29 mouse cellular contexts compared by ENCODE assay signal in genomic region chr11:120021367-120021766, GRCm38 (mm10). TPM values are rescaled to one million over a fixed set of nuclear protein-coding genes. Genes with fewer than 3 reads are reported as not detected.
DNase-seq lines count a peak whose midpoint lies in the region; ATAC-seq and TF ChIP-seq lines count a peak whose summit lies in the region.
"Had no signal": no experiment of that assay in that cellular context is flagged by ENCODE, and none has a peak within 500 bp of the region (broad histone marks: within the 10 kb centered on the region; RNA-seq: fewer than 3 reads in every experiment).

No protein-coding gene starts in this region.

- WGBS in hindbrain, embryonic 10.5 days, result 92% methylated on average over 16 of the region's 16 CpGs
- 84% methylated on average over 16 of the region's 16 CpGs for WGBS in hindbrain, postnatal 0 days

- H3K4me2 ChIP-seq in hindbrain, postnatal 0 days (ENCODE audit: low read depth, low read length), result no peak overlapping the region
- H3K4me2 ChIP-seq: embryonic facial prominence, embryonic 13.5 days; forebrain, embryonic 13.5 days; heart, embryonic 12.5 days; heart, embryonic 15.5 days; hindbrain, embryonic 12.5 days; hindbrain, embryonic 15.5 days; intestine, embryonic 15.5 days had no signal

- H3K9ac ChIP-seq in hindbrain, postnatal 0 days (replicated peaks; ENCODE audit: low read length), result no peak overlapping the region
- H3K9ac ChIP-seq: forebrain, embryonic 13.5 days; forebrain, postnatal 0 days; heart, embryonic 12.5 days; heart, embryonic 15.5 days; hindbrain, embryonic 12.5 days; hindbrain, embryonic 15.5 days; intestine, embryonic 15.5 days had no signal

- no peak overlapping the region for H3K4me3 ChIP-seq in hindbrain, embryonic 10.5 days
- no peak overlapping the region for H3K4me3 ChIP-seq in hindbrain, postnatal 0 days (ENCODE audit: low read length)
- H3K4me3 ChIP-seq: embryonic facial prominence, embryonic 10.5 days; embryonic facial prominence, embryonic 13.5 days; erythroblast, embryonic 14.5 days; forebrain, embryonic 13.5 days; gastrocnemius, adult 2 months; heart, embryonic 12.5 days; heart, embryonic 15.5 days; hindbrain, embryonic 12.5 days; hindbrain, embryonic 15.5 days; intestine, embryonic 15.5 days had no signal

- H3K27me3 ChIP-seq in hindbrain, embryonic 10.5 days (ENCODE audit: insufficient read depth, poor library complexity, severe bottlenecking), result peaks cover 10% of the 10 kb centered on the region; the same call in 1 of the 2 replicates
- H3K27me3 ChIP-seq in hindbrain, postnatal 0 days (ENCODE audit: insufficient read depth, low read length), result no peaks in the 10 kb centered on the region
- H3K27me3 ChIP-seq: embryonic facial prominence, embryonic 13.5 days; forebrain, embryonic 13.5 days; heart, embryonic 12.5 days; heart, embryonic 15.5 days; hindbrain, embryonic 12.5 days; hindbrain, embryonic 15.5 days; intestine, embryonic 15.5 days had no signal

- H3K27ac ChIP-seq in hindbrain, embryonic 10.5 days, result peak overlapping the region; percentile 79
- no peak overlapping the region for H3K27ac ChIP-seq in hindbrain, postnatal 0 days
- H3K27ac ChIP-seq: embryonic facial prominence, embryonic 13.5 days; forebrain, embryonic 13.5 days; gastrocnemius, adult 2 months; heart, embryonic 15.5 days; hindbrain, embryonic 12.5 days; hindbrain, embryonic 15.5 days; intestine, embryonic 15.5 days had no signal

- no peak for TF ChIP-seq CTCF in hindbrain, postnatal 0 days (IDR thresholded peaks at IDR 0.05; ENCODE audit: low read depth)

- peaks cover 67% of the 10 kb centered on the region for H3K4me1 ChIP-seq in hindbrain, embryonic 10.5 days (replicated peaks)
- H3K4me1 ChIP-seq in hindbrain, postnatal 0 days (ENCODE audit: insufficient read depth, low read length), result peaks cover 13% of the 10 kb centered on the region
- H3K4me1 ChIP-seq: intestine, embryonic 15.5 days had no signal

- no peaks in the 10 kb centered on the region for H3K9me3 ChIP-seq in hindbrain, embryonic 10.5 days
- no peaks in the 10 kb centered on the region for H3K9me3 ChIP-seq in hindbrain, postnatal 0 days (ENCODE audit: low read length)
- H3K9me3 ChIP-seq: embryonic facial prominence, embryonic 10.5 days; embryonic facial prominence, embryonic 13.5 days; forebrain, embryonic 13.5 days; heart, embryonic 12.5 days; heart, embryonic 15.5 days; hindbrain, embryonic 12.5 days; hindbrain, embryonic 15.5 days; intestine, embryonic 15.5 days had no signal

- no peaks in the 10 kb centered on the region for H3K36me3 ChIP-seq in hindbrain, embryonic 10.5 days
- H3K36me3 ChIP-seq in hindbrain, postnatal 0 days (ENCODE audit: insufficient read depth, low read length), result no peaks in the 10 kb centered on the region; the same call in 1 of the 2 replicates
- H3K36me3 ChIP-seq: embryonic facial prominence, embryonic 10.5 days; embryonic facial prominence, embryonic 13.5 days; heart, embryonic 12.5 days; heart, embryonic 15.5 days; hindbrain, embryonic 12.5 days; hindbrain, embryonic 15.5 days; intestine, embryonic 15.5 days had no signal

- ATAC-seq in hindbrain, postnatal 0 days, result no peak
- ATAC-seq: activated CD4-positive, CD25-positive, alpha-beta regulatory T cell, adult 4 months; forebrain, embryonic 13.5 days; forebrain, postnatal 0 days; intestine, embryonic 15.5 days had no signal

- DNase-seq in cerebellum, adult 11-12 months, result peak; percentile 71
- no peak for DNase-seq in cerebellum, postnatal 4 days (ENCODE audit: low spot score in 2 of 2)
- peak; percentile 66 for DNase-seq in cerebellum, adult 9-10 months
- DNase-seq in cerebellum, adult 11 months, result no peak
- DNase-seq in hindbrain, embryonic 10.5 days (ENCODE audit: low spot score), result no peak
- DNase-seq in hindbrain, postnatal 0 days (ENCODE audit: low spot score), result no peak
- peak; percentile 73 for DNase-seq in cerebellum, adult 9-11 months
- DNase-seq in lung, postnatal 10 days, result no peak
- DNase-seq: adrenal gland, adult 8-10 months; adrenal gland, postnatal 36 days; embryo, embryonic 11 days; forebrain, postnatal 0 days; gastrocnemius, adult 2 months; gastrocnemius, postnatal 14 days; heart, adult 11 months; heart, postnatal 14 days; heart, postnatal 4 days; kidney, adult 11 months; kidney, adult 8-10 months had no signal

RNA-seq across cellular contexts. Expression of gene Aatk, which starts 25.6 kb away (rescaled TPM):
- polyA plus RNA-seq in hindbrain, embryonic 10.5 days (2016; fragmentation: Nextera tagmentation; extraction: Ambion mirVana), result 1.6 and 3.2 TPM in 2 replicates
- 161 and 184 TPM in 2 replicates for total RNA-seq in hindbrain, postnatal 0 days (2014; rRNA removed)
- polyA plus RNA-seq in hindbrain, postnatal 0 days (2015; fragmentation: Nextera tagmentation; extraction: Ambion mirVana), result 33.3 and 35.5 TPM in 2 replicates
- polyA plus RNA-seq: activated CD4-positive, CD25-positive, alpha-beta regulatory T cell, adult 4 months had no signal

Comparison
In these comparisons a context has a peak if more than half of its experiments do, and no peak if none do; other contexts are left out.
1. DNase-seq: peak in cerebellum, adult 11-12 months (single experiment), cerebellum, adult 9-10 months (single experiment) and cerebellum, adult 9-11 months (single experiment); none in cerebellum, postnatal 4 days (0 of 2), cerebellum, adult 11 months (single experiment), hindbrain, embryonic 10.5 days (single experiment), hindbrain, postnatal 0 days (single experiment) and lung, postnatal 10 days (single experiment).